Mouse (Mus musculus): ENCODE results near the gene Ecd.

Gene Ecd

DNA sequence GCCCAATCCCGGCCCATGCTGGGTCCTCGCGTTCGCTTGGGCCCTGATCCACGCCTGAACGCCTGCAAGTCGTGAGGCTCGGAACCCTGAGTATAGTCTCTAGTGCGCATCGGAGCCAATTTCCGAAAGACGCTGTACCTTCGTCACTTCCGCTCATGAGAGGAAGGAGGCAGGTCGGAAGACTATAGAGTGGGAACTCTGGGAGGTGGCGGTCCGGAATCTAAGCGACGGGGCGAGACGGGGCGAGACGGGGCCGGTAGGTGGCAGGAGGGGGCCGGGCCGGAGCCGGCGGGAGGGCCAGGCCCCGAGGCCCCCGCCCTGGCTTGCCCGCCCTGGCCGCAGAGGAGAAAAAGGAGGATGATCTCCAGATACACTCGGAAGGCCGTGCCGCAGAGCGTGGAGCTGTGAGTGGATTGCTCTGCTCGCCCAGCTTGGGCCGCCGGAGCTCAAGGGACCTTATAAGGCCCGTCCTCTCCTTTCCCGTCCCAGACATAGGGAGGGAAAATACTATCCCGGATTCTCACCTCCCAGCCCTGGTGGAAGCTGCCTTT lies at the start of gene Ecd, which contains the start of gene Fam149b:
Gene Ecd, minus strand, starts transcription at position 131 of the 551 bp plus-strand sequence.
Gene Fam149b, plus strand, starts transcription at position 172 of the 551 bp plus-strand sequence.
- DNase-seq (ENCODE audit: low spot score) = peak; percentile 94

DNA sequence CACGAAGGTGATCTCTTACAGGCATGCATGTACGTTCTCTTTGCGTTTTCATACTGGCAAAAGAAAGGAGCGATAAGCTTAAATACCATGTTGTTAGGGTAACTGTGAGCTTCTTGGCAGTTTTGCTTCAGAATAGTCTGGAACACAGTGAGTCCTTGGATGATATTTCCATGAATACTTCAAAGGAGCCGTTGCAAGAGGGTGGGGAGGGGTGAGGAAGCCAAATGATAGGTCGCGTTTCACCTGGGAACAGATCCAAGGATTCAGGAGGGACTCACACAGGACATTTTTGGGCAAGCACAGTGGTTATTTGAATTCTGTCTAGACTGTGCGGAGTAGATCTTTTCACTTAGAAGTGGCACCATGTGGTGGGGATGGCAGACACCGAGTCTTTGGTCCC lies 49.3 kb upstream of the Ecd start:
- no peak for DNase-seq (ENCODE audit: low spot score)

DNA sequence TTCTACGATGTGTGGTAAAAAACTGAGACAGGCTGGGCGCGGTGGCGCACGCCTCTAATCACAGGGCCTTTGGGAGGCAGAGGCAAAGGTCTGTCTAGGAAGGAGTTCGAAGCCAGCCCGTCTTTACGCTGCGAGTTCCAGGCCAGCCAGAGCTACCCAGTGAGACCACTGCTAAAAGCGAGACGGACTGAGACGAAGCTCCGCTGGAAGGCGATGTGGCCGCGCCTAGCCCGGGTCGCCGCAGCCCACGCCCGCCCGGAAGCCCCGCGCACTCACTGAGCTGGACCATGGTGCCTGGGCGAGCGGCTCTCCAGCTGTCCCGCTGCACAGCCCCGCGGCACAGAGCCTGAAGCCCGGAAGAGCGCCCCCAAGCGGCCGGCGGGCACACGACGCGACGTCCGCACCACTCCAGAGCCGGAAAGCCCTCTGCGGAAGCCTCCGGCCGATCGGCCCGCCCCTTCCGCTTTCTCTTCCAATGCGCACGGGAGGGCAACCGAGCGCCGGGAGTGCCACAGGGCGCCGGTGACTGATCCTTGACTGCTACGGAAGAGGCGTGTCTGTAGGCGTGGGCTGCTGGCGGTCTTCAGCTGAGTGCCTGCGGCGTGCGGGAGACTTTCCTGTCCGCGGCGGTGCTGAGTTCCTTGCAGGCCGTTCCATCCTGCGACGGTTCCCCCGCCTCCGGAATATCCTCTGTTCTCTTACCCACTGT lies 45.4 kb upstream of the Ecd start, which contains the start of gene Mrps16:
Gene Mrps16, minus strand, starts transcription at position 430 of the 709 bp plus-strand sequence.
- DNase-seq (ENCODE audit: low spot score) = peak; percentile 97

DNA sequence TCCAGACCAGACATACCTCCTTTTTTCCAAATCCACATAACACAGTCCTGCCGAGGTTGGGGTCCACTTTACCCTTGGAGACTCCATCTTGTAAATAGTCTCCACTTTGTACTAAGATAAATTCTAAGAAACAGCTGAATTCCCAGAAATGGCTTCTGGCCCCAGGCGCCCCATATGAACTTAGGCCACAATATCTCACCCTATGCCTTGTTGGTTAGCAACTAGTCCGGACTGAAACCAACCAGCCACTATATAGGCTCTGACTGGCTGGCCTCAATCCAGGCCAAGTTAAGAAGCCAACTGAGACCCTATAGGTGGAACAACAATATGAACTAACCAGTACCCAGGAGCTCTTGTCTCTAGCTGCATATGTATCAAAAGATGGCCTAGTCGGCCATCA lies 44.4 kb upstream of the Ecd start:
- no peak for DNase-seq (ENCODE audit: low spot score)

DNA sequence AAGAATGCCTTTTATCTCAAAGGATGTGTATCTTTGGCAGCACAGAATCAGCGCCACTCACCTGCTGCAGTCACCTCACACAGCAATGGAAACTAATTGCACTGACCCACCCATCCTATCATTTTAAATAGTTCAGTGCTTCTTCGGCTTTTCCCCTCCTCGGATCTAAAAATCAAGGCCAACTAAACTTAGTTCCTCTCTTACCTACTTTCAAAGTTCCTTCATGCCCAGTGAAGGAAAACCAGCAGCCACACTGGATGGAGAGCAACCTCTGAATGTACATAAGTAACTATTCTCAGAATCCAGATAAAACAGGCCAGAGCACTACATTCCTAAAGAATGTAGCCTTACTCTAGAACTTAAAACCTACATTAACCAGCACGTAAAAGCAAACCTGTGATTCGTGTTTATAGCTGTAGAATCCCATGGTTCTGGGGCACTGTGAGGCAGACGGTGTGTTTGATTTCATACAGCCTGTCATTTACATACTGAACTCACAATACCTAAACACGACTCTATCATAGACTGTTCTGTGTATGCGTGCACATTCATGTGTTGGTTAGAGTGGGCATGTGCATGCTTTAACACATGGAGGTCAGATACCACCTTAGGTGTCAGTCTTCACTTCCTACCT lies 41.6 kb upstream of the Ecd start:
- no peak for DNase-seq (ENCODE audit: low spot score)

DNA sequence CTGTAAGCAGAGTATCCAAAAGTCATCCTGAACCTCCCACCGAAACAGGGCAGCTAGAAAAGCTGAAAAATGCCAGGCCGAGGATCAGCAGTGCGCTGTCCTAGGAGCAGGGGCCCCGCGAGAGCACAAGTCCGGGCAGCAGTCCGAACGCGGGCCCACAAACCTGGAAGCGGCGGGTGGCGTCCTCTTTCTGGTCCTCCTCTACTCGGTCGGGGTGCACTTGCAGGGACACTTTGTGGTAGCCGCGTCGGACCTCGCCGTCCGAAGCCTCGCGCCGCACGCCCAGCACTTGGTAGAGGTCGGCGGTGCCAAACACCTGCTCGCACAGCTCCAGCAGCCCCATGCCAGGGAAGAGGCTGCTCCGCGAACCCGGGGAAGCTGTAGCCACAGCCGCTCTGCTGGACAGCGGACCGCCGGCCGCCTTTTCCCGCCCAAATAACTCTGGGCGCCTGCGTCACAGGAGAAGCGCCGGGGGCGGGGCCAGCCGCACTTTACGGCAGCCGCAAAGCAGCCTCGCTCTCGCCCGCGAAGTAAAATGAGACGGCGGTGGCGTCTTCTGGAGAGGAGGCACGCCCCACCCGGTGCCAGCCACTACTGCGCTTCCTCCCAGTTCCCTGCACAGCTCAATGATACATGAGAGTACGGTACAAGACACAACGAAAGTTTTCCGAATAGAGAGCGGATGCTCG lies 40.7 kb upstream of the Ecd start, which contains the start of gene Dnajc9:
Gene Dnajc9, minus strand, starts transcription at position 470 of the 689 bp plus-strand sequence.
- DNase-seq (ENCODE audit: low spot score) = peak; percentile 95

DNA sequence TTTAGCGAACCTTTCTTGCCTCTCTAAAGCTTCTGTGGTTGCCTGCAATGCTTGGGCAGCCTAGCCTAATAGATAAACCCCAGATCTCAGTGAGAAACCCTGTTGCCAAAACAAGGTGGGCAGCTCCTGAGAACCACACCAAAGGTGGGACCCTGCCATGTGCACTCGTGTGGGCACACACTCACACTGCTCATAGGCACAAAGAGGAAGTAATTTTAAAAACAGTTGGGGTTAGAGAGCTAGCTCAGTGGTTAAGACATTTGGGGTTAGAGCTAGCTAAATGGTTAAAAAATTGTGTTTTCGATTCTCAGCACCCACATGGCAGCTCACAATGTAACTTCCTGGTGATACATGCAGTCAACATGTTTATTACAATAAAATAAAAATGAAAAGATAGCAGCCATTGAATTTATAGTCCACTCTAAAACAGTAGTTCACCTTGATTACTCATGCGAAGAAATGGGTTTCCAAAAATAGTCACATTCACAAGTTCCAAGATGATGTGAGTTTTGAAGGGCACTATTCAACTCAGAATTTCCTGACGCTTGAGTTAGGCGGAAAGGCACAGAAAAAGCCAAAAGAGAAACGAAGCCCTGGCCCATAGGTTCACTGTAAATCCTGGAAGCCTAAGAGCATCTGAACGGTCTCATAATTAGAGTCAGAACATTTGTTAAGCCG lies 32.0 kb upstream of the Ecd start:
- peak; percentile 25 for DNase-seq (ENCODE audit: low spot score)

DNA sequence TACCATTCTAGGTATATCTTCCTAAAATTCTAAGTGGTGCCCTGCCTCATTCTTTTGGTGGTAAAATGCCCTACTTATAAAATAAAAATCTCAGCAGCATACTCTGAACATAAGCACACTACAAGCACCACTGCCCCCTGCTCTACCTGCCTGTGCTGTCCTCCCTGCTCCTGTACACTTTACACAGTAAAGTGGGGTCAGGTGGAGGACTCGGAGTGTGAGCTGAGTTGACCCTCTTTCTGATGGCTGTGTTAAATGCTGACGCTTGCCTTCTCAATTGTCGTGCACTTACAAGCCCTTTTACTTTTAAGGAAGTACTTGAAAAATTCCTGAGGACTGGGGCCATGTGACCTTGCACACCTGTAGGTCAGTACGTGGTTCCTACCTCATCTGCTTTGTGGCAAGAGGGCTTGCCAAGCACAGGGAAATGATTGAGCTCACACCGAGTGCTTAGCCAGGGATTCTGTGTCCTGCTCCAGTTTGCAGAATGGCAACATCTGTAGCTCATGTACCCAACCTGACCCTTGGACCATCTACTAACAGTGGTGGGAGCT lies 31.2 kb upstream of the Ecd start:
- DNase-seq (ENCODE audit: low spot score) = peak; percentile 73

DNA sequence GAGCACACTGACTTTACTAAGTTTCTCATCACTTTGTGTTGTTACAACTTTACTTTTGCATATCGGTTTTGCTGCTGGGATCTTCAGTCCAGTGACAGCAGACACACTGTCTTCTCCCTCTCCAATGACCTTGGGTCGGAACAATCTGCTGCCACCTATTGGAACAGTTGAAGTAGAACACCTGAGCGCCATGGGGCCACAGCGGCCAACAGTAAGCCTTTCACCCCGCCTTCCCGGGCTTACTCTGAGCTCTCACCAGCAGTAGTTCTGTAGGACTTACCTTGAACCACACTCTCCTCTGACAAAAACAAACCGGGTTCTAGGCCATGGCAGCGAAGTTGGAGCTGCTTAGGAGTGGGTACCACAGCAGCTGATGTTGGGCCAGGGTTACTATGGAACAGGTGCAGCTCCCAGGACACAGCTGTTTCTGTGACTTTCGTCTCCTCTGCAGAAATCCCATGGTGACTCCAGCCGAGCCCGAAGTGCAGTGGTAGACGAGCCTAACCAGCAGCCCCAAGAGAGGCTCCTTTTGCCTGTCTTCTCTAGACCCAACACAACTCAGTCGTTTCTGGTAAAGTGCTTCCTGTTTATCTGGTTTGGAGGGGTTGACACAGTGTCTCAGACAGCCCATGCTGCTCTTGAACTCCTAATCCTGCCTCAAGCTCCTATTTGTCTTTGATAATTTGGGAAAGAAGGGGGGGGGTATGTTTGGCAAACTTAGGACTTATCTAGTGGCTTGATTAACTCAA lies 30.6 kb upstream of the Ecd start:
- DNase-seq (ENCODE audit: low spot score) = peak; percentile 69

DNA sequence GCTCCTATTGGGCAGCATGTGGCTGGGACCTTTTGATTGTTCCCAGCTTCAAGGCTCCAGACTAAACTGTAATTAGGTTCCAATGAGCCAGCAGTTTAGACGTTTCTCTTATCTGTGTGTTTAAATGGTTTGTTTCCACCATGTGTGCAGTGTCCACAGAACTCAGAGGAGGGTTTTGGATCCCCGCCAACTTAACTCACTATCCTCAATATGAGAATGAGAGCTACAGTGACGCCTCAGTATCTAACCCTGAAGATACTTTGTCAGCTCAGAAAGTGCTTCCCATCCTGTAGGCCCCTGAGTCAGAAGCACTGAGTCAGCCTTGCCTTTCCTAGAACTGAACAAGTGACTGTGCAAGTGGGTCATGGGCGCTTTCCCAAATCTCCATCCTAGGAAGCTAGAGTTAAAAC lies 29.2 kb upstream of the Ecd start:
- no peak for DNase-seq (ENCODE audit: low spot score)

DNA sequence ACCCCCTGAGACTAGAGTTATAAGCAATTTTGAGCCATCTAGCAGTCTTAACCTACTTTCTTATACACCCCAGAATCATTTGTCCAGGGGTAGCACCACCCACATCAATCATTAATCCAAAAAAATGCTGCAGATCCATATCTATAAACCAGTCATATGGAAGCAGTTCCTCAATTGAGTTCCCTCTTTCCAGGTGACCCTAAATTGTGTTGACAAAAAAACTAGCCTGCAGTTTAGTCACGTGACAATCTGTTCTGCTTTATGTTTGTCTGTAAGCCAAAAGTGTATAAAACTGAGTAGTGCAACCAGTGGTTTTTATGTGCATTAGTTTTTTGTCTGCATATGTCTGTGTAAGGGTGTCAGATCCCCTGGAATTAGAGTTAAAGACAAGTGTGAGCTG lies 23.9 kb upstream of the Ecd start:
- no peak for DNase-seq (ENCODE audit: low spot score)

DNA sequence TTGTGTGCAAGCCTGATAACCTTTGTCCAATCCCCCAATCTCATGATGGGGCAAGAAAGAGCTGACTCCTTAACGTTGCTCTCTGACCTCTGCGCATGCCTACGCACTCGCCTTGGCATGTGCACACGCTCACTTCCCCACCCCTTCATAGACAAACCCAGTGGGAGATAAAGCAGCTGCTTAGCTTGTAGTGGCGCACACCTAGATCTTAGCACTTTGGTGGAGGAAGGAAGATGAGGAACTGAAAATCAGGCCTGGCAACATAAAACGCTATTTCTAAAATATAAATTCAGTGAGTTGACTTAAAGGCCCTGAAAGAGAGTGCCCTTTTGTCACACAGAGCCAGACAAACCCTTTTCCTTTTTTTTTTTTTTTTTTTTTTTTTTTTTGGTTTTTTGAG lies 22.9 kb upstream of the Ecd start:
- no peak for DNase-seq (ENCODE audit: low spot score)

DNA sequence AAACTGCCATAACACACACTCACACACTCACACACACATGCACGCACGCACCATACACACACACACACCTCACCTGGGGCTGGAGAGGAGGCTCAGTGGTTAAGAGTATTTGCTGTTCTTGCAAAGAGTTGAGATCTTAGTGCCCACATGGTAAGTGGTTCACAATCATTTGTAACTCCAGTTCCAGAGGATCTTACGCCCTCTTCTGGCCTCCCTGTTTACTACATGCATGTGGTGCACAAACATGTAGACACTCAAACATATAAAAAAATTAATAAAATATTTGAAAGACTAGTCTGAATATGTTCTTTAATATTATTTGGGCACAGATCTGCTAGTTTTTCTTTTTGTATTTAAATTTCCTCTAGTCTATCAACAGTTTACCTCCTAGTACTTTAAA lies 20.4 kb upstream of the Ecd start:
- no peak for DNase-seq (ENCODE audit: low spot score)

DNA sequence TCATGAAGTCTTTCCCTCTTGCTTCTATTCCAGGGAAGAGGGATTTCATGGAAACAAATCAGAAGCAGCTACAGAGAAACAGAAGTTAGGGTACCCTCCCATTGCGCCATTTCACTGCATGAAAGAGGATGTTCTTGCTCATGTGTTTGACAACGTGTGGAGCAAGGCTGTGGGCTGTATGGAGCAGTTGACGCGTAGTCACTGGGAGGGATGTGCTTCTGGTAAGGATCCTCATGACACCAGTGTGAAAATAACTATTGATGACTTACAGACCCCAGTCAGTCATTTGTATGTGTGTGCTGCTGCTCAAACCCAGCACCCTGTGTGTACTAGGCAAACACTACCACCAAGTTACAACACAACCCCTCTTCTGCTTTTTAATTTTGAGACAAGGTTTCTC lies 15.3 kb upstream of the Ecd start:
- peak; percentile 18 for DNase-seq (ENCODE audit: low spot score)

DNA sequence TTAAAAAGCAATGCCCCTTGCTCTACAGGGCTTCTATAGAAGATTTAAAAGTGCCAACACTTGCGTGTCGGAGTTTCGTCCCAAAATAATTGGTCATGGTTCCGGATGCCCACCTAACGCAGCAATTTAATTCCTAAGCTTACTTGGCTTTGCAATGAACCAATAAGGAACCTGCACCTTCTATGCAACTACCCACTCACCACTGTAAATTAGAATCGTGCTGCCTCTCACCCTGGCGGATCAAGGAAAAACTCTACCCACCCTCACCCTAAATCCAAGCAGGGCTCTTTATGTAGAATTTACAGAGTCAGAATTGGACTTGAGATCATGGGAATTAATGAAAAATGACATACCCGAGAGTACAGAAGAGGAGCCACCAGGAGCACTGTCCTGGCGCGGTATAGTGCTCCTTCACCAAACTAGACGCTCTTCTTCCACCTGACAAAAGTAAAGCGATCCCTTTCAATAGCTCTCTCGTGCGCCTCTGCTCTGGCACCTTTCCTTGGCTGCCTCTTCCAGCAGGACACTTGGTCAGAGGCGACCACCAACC lies 405 bp downstream of the Ecd start:
- no peak for DNase-seq (ENCODE audit: low spot score)

DNA sequence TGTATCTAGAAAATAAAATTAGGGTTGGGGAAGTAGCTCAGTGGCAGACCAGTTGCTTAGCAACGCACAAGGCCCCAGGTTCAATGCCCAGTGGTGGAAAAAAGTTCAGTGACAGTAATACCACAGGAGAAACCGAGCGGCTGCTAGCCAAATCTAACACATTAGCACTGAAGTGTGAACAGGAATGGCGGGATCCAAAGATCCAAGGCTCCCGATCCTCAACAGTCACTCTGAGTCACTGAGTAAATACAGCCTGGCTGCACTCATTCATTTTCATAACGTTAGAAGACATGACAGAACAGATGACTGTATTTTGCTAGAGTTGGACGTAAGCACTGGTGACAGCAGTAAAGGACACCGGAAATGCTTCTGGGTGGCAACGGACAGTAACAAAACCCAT lies 2.0 kb downstream of the Ecd start:
- no peak for DNase-seq (ENCODE audit: low spot score)

DNA sequence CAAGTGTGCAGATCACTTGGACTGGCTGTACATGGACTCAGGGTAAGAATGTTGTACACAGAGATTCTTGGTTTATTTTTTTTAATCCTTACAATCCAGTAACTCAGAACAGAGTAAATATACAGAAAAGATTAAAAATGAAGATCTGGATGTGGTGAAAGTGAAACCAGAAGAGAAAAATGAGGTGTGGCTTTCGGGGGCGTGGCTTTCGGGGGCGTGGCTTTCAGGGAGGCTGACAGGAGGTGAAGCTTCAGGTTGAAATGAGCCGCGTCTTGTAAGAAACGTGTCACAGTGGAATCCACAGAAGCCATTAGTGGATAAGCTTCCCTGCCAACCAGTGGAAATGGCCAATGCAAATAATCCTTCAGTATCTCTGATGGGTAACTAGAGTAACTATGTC lies 7.1 kb downstream of the Ecd start:
- no peak for DNase-seq (ENCODE audit: low spot score)

DNA sequence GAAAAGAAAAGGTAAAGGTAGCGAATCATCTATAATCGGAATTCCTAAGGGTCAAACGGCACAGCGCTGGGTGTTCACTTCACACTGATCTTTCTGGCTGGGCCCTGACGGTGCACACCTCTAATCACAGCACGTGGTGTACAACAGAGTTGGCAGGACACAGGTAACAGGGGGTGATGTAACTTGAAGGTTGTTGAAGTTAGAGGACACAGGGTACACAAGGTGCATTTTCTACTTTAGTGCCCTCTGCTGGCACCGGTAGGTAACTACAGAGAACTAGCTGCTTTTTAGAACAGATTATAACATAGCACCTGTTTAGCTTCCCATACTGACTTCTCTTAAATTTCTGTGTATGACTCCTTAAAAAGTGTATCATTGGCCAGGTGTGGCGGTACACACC lies 7.8 kb downstream of the Ecd start:
- peak; percentile 34 for DNase-seq (ENCODE audit: low spot score)

DNA sequence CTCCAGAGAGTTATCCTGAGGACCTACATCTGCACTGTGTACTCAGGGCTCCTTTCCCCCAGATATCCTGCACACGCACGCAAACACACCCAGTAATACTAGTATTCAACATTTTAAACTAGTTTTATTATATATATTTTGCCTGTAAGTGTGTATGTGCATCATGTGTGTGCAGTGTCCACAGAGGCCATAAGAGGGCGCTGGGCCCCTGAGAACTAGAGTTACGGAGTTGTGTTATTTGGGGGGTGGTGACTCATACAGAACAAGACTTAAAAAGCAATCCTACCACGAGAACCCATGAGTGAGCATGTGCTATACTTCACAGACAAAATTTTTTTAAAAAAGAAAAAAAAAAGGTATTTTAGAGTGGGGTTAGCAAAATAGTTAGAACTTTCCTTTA lies 8.5 kb downstream of the Ecd start:
- DNase-seq (ENCODE audit: low spot score) = no peak

DNA sequence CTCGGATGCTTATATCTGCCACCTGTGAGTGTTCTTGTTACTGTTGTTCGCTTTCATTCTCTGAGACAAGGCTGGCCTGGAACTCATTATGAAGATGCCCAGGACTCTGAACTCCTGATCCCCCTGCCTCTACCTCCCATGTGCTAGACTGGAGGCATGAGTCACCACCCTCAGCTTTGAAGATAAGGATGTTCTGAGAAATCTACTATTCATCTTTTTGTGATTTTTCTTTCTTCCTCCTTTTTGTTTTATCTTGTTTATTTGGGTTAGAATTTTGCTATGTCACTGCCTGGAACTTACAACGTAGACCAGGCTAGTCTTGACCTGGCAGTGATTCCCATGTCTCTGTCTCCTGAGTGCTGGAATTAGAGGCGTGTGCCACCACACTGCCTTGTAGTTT lies 16.6 kb downstream of the Ecd start:
- no peak for DNase-seq (ENCODE audit: low spot score)

DNA sequence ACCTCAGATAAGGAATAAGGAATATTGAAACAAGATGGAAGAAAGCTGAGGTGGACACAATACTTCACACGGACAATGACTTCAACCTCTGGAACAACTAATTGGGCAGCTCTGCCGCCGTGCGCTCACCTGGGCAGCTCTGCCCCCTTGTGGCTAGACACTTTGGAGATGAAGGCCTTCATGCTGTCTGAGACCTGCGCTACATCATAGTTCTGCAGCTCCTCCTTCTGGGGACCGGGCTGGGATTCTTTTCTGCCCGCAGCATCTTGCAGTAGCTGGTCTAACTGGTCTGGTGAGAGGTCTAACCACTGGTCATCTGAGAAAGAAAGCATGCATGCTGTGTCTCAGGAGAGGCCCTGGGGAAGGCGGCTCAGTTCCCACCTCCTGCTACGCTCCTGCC lies 19.4 kb downstream of the Ecd start:
- DNase-seq (ENCODE audit: low spot score) = peak; percentile 15
